Mouse (Mus musculus): Measurements from ENCODE around the gene Aph1a. TPM values are rescaled to one million over a fixed set of nuclear protein-coding genes. Genes with fewer than 3 reads are reported as not detected.

Gene Aph1a
- total and polyA plus RNA-seq, 2 experiments from 2014 or later: 46.0 to 77.2 TPM

GRCm38 (mm10) chr3:95902643-95903042 is 8.9 kb downstream of the Aph1a start:
- H3K27me3 ChIP-seq (ENCODE audit: insufficient read depth, low read length): peaks cover 10% of the 10 kb centered on the region; the same call in 1 of the 2 replicates
- ATAC-seq: no peak
- DNase-seq: no peak
- no peak for TF ChIP-seq CTCF (IDR thresholded peaks at IDR 0.05; ENCODE audit: low read depth)
- no peak overlapping the region for H3K4me3 ChIP-seq (ENCODE audit: low read depth, low read length)
- H3K4me1 ChIP-seq (ENCODE audit: insufficient read depth): peaks cover 25% of the 10 kb centered on the region
- no peaks in the 10 kb centered on the region for H3K36me3 ChIP-seq (ENCODE audit: insufficient read depth)
- WGBS: 26% methylated on average over 6 of the region's 6 CpGs
- no peaks in the 10 kb centered on the region for H3K9me3 ChIP-seq (ENCODE audit: low read length)
- H3K27ac ChIP-seq (ENCODE audit: low read depth, low read length): no peak overlapping the region
- H3K4me2 ChIP-seq (ENCODE audit: low read depth): no peak overlapping the region
- no peak overlapping the region for H3K9ac ChIP-seq

GRCm38 (mm10) chr3:95903753-95904502 is 10.2 kb downstream of the Aph1a start:
- no peak for DNase-seq
- H3K4me3 ChIP-seq (ENCODE audit: low read depth, low read length): peak overlapping the region; percentile 3; the same call in 1 of the 2 replicates
- no peaks in the 10 kb centered on the region for H3K9me3 ChIP-seq (ENCODE audit: low read length)
- H3K36me3 ChIP-seq (ENCODE audit: insufficient read depth): no peaks in the 10 kb centered on the region
- TF ChIP-seq CTCF (IDR thresholded peaks at IDR 0.05; ENCODE audit: low read depth): no peak
- ATAC-seq: no peak
- H3K27ac ChIP-seq (ENCODE audit: low read depth, low read length): no peak overlapping the region
- 0 out of 2 replicates have a peak overlapping the region, but pooled peaks have one; percentile 10 for H3K9ac ChIP-seq
- H3K4me1 ChIP-seq (ENCODE audit: insufficient read depth): peaks cover 25% of the 10 kb centered on the region
- peak overlapping the region; percentile 50; the same call in 1 of the 2 replicates for H3K4me2 ChIP-seq (ENCODE audit: low read depth)
- 3% methylated on average over 15 of the region's 15 CpGs for WGBS
- H3K27me3 ChIP-seq (ENCODE audit: insufficient read depth, low read length): peaks cover 10% of the 10 kb centered on the region; the same call in 1 of the 2 replicates

- Histone ChIP-seq H3K36me3 (ENCODE audit: insufficient read depth) (no peaks in the 10 kb centered on the region), H3K4me2 (ENCODE audit: low read depth) (peak within 1 kb of the TSS; percentile 50), H3K9me3 (ENCODE audit: low read length) (no peaks in the 10 kb centered on the region), H3K9ac (0 out of 2 replicates have a peak within 1 kb of the TSS, but pooled peaks have one; percentile 10), H3K4me3 (ENCODE audit: low read depth, low read length) (peak within 1 kb of the TSS; percentile 24), H3K27me3 (ENCODE audit: insufficient read depth, low read length) (peaks cover 10% of the 10 kb centered on the region; the same call in 1 of the 2 replicates), H3K27ac (ENCODE audit: low read depth, low read length) (no peak within 1 kb of the TSS), H3K4me1 (ENCODE audit: insufficient read depth) (peaks cover 25% of the 10 kb centered on the region)
- no peak for TF ChIP-seq CTCF (IDR thresholded peaks at IDR 0.05; ENCODE audit: low read depth)
- WGBS: 1% methylated on average over 15 of the region's 15 CpGs
- DNase-seq (no peak), ATAC-seq (no peak)
Measured at GRCm38 (mm10) chr3:95904568-95904967, 10.8 kb downstream of the Aph1a start, which contains the start of gene Car14. Gene Car14, minus strand, starts transcription at chr3:95904691.

GRCm38 (mm10) chr3:95905146-95905939 is 11.6 kb downstream of the Aph1a start:
- Histone ChIP-seq H3K9ac (0 out of 2 replicates have a peak overlapping the region, but pooled peaks have one; percentile 0), H3K36me3 (ENCODE audit: insufficient read depth) (no peaks in the 10 kb centered on the region), H3K27me3 (ENCODE audit: insufficient read depth, low read length) (peaks cover 10% of the 10 kb centered on the region; the same call in 1 of the 2 replicates), H3K4me3 (ENCODE audit: low read depth, low read length) (peak overlapping the region; percentile 24), H3K27ac (ENCODE audit: low read depth, low read length) (no peak overlapping the region), H3K9me3 (ENCODE audit: low read length) (no peaks in the 10 kb centered on the region), H3K4me2 (ENCODE audit: low read depth) (peak overlapping the region; percentile 50), H3K4me1 (ENCODE audit: insufficient read depth) (peaks cover 25% of the 10 kb centered on the region)
- DNase-seq (no peak), ATAC-seq (peak; percentile 51; the same call in 1 of the 2 replicates)
- TF ChIP-seq CTCF (IDR thresholded peaks at IDR 0.05; ENCODE audit: low read depth): no peak
- under 1% methylated on average over 18 of the region's 18 CpGs for WGBS

GRCm38 (mm10) chr3:95905940-95906492 is 12.2 kb downstream of the Aph1a start:
- Histone ChIP-seq H3K4me1 (ENCODE audit: insufficient read depth) (peaks cover 25% of the 10 kb centered on the region), H3K27me3 (ENCODE audit: insufficient read depth, low read length) (peaks cover 10% of the 10 kb centered on the region; the same call in 1 of the 2 replicates), H3K4me2 (ENCODE audit: low read depth) (peak overlapping the region; percentile 50), H3K9ac (no peak overlapping the region), H3K27ac (ENCODE audit: low read depth, low read length) (no peak overlapping the region), H3K36me3 (ENCODE audit: insufficient read depth) (no peaks in the 10 kb centered on the region), H3K4me3 (ENCODE audit: low read depth, low read length) (peak overlapping the region; percentile 24; the same call in 1 of the 2 replicates), H3K9me3 (ENCODE audit: low read length) (no peaks in the 10 kb centered on the region)
- DNase-seq: peak; percentile 50
- 2% methylated on average over 12 of the region's 12 CpGs for WGBS
- 0 out of 2 replicates have a peak, but pooled peaks have one; percentile 40 for ATAC-seq
- TF ChIP-seq CTCF (IDR thresholded peaks at IDR 0.05; ENCODE audit: low read depth): peak; percentile 63

- H3K4me2 ChIP-seq (ENCODE audit: low read depth): peak overlapping the region; percentile 50
- no peaks in the 10 kb centered on the region for H3K9me3 ChIP-seq (ENCODE audit: low read length)
- TF ChIP-seq CTCF (IDR thresholded peaks at IDR 0.05; ENCODE audit: low read depth): peak; percentile 82
- H3K27ac ChIP-seq (ENCODE audit: low read depth, low read length): no peak overlapping the region
- DNase-seq (peak; percentile 52), ATAC-seq (no peak)
- no peaks in the 10 kb centered on the region for H3K36me3 ChIP-seq (ENCODE audit: insufficient read depth)
- peaks cover 25% of the 10 kb centered on the region for H3K4me1 ChIP-seq (ENCODE audit: insufficient read depth)
- no peak overlapping the region for H3K4me3 ChIP-seq (ENCODE audit: low read depth, low read length)
- H3K27me3 ChIP-seq (ENCODE audit: insufficient read depth, low read length): peaks cover 10% of the 10 kb centered on the region; the same call in 1 of the 2 replicates
- no peak overlapping the region for H3K9ac ChIP-seq
- under 1% methylated on average over 12 of the region's 12 CpGs for WGBS
Measured at GRCm38 (mm10) chr3:95906860-95907259, 13.1 kb downstream of the Aph1a start.

All from forebrain, postnatal 0 days (tissue).